In genomic region chr8:86779207-86779606, GRCm38 (mm10) we compare ENCODE assay signal across 17 mouse cellular contexts. TPM values are rescaled to one million over a fixed set of nuclear protein-coding genes. Genes with fewer than 3 reads are reported as not detected.
DNase-seq lines count a peak whose midpoint lies in the region; ATAC-seq and TF ChIP-seq lines count a peak whose summit lies in the region.
"Had no signal": no experiment of that assay in that cellular context is flagged by ENCODE, and none has a peak within 500 bp of the region (broad histone marks: within the 10 kb centered on the region; RNA-seq: fewer than 3 reads in every experiment).

No protein-coding gene starts in this region.

- no peaks in the 10 kb centered on the region for H3K36me3 ChIP-seq in kidney, embryonic 16.5 days (ENCODE audit: insufficient read depth, low read length)
- H3K36me3 ChIP-seq in CH12.LX (replicated peaks in 1 of 2; ENCODE audit: control insufficient read depth in 1 of 2, insufficient read depth in 1 of 2, low read length in 1 of 2), result no peaks in the 10 kb centered on the region
- no peaks in the 10 kb centered on the region for H3K36me3 ChIP-seq in limb, embryonic 12.5 days
- H3K36me3 ChIP-seq: embryonic facial prominence, embryonic 15.5 days; heart, embryonic 13.5 days; hindbrain, embryonic 13.5 days; stomach, embryonic 15.5 days had no signal

- DNase-seq in kidney, adult 8-10 months, result no peak
- DNase-seq in CH12.LX (ENCODE audit: extremely low read depth), result peak; percentile 12
- peak; percentile 39 for DNase-seq in thymus, postnatal 25 days
- no peak for DNase-seq in embryo, embryonic 11 days
- no peak for DNase-seq in right cerebral cortex, postnatal 4 days
- DNase-seq: cerebellum, adult 11-12 months; cerebellum, postnatal 36 days; kidney, postnatal 10 days; layer of hippocampus, adult 9-11 months had no signal

- no peak for TF ChIP-seq RAD21 in CH12.LX (IDR thresholded peaks at IDR 0.05; ENCODE audit: low read depth, low read length)

- TF ChIP-seq EP300 in CH12.LX (IDR thresholded peaks at IDR 0.05; ENCODE audit: low read length), result no peak

- TF ChIP-seq POLR2A in CH12.LX (IDR thresholded peaks at IDR 0.05; ENCODE audit: low read depth, low read length), result no peak

- no peaks in the 10 kb centered on the region for H3K27me3 ChIP-seq in kidney, embryonic 16.5 days (ENCODE audit: insufficient read depth, low read length)
- no peaks in the 10 kb centered on the region for H3K27me3 ChIP-seq in CH12.LX (replicated peaks)
- no peaks in the 10 kb centered on the region for H3K27me3 ChIP-seq in limb, embryonic 12.5 days
- H3K27me3 ChIP-seq: embryonic facial prominence, embryonic 15.5 days; heart, embryonic 13.5 days; hindbrain, embryonic 13.5 days; stomach, embryonic 15.5 days had no signal

- TF ChIP-seq CTCF in CH12.LX (conservative IDR thresholded peaks at IDR 0.05 in 1 of 2, IDR thresholded peaks at IDR 0.05 in 1 of 2; ENCODE audit: low read depth in 2 of 2, low read length in 2 of 2), result no peak

- H3K9me3 ChIP-seq in kidney, embryonic 16.5 days (ENCODE audit: low read length), result no peaks in the 10 kb centered on the region
- H3K9me3 ChIP-seq in CH12.LX (replicated peaks; ENCODE audit: low read length), result no peaks in the 10 kb centered on the region
- no peaks in the 10 kb centered on the region for H3K9me3 ChIP-seq in limb, embryonic 12.5 days
- H3K9me3 ChIP-seq: embryonic facial prominence, embryonic 15.5 days; heart, embryonic 13.5 days; hindbrain, embryonic 13.5 days; stomach, embryonic 15.5 days had no signal

- no peaks in the 10 kb centered on the region for H3K79me2 ChIP-seq in CH12.LX (replicated peaks; ENCODE audit: control insufficient read depth, extremely low read depth, insufficient read depth, poor library complexity, severe bottlenecking)

- no peak overlapping the region for H3K9ac ChIP-seq in kidney, embryonic 16.5 days (replicated peaks; ENCODE audit: low read length)
- no peak overlapping the region for H3K9ac ChIP-seq in CH12.LX (ENCODE audit: insufficient read depth, low read depth)
- no peak overlapping the region for H3K9ac ChIP-seq in limb, embryonic 12.5 days (replicated peaks)
- H3K9ac ChIP-seq: embryonic facial prominence, embryonic 15.5 days; heart, embryonic 13.5 days; hindbrain, embryonic 13.5 days; stomach, embryonic 15.5 days had no signal

- no peak overlapping the region for H3K4me3 ChIP-seq in kidney, embryonic 16.5 days (ENCODE audit: low read length)
- no peak overlapping the region for H3K4me3 ChIP-seq in CH12.LX (replicated peaks in 1 of 3; ENCODE audit: low read depth in 2 of 3, low read length in 2 of 3, poor library complexity in 1 of 3)
- H3K4me3 ChIP-seq in limb, embryonic 12.5 days (replicated peaks), result no peak overlapping the region
- H3K4me3 ChIP-seq: embryonic facial prominence, embryonic 15.5 days; heart, embryonic 13.5 days; hindbrain, embryonic 13.5 days; stomach, embryonic 15.5 days had no signal

- peaks cover 9% of the 10 kb centered on the region; the same call in 1 of the 2 replicates for H3K4me1 ChIP-seq in kidney, embryonic 16.5 days (ENCODE audit: insufficient read depth, low read length)
- H3K4me1 ChIP-seq in CH12.LX (ENCODE audit: control insufficient read depth in 1 of 2, insufficient read depth in 2 of 2), result peaks cover 10 to 15% of the 10 kb centered on the region in 2 experiments
- no peaks in the 10 kb centered on the region; the same call in 1 of the 2 replicates for H3K4me1 ChIP-seq in limb, embryonic 12.5 days (replicated peaks)
- H3K4me1 ChIP-seq: embryonic facial prominence, embryonic 15.5 days; heart, embryonic 13.5 days; hindbrain, embryonic 13.5 days; stomach, embryonic 15.5 days had no signal

- dilution Hi-C loops in CH12.LX (cut with MboI; ENCODE audit: extremely low pct_ligation_motif_present, extremely low pct_unique_long_range_greater_than_20kb, low sequenced_read_pairs), result no loop called here

- 45% methylated on average over 8 of the region's 8 CpGs for WGBS in kidney, embryonic 16.5 days
- WGBS in limb, embryonic 12.5 days, result 48% methylated on average over 8 of the region's 8 CpGs

- ATAC-seq in kidney, embryonic 16.5 days (ENCODE audit: low FRiP score, low TSS enrichment), result no peak
- no peak for ATAC-seq in limb, embryonic 12.5 days (ENCODE audit: insufficient number of reproducible peaks, insufficient read depth, low FRiP score, low TSS enrichment, low read depth)
- ATAC-seq: lung, postnatal 0 days had no signal

- in situ Hi-C loops in CH12.LX (cut with MboI; ENCODE audit: low pct_ligation_motif_present, low pct_unique_long_range_greater_than_20kb, low sequenced_read_pairs), result no loop called here

- H3K4me2 ChIP-seq in kidney, embryonic 16.5 days (replicated peaks; ENCODE audit: low read depth, low read length), result no peak overlapping the region
- H3K4me2 ChIP-seq in CH12.LX (ENCODE audit: insufficient read depth, low read depth, poor library complexity, severe bottlenecking), result no peak overlapping the region
- H3K4me2 ChIP-seq in limb, embryonic 12.5 days, result no peak overlapping the region
- H3K4me2 ChIP-seq: embryonic facial prominence, embryonic 15.5 days; heart, embryonic 13.5 days; hindbrain, embryonic 13.5 days; liver, embryonic 11.5 days; stomach, embryonic 15.5 days had no signal

- H3K27ac ChIP-seq in kidney, embryonic 16.5 days (ENCODE audit: low read length), result peak overlapping the region; percentile 61; the same call in 1 of the 2 replicates
- H3K27ac ChIP-seq in CH12.LX (ENCODE audit: insufficient read depth, low read depth), result no peak overlapping the region
- 0 out of 2 replicates have a peak overlapping the region, but pooled peaks have one; percentile 14 for H3K27ac ChIP-seq in limb, embryonic 12.5 days
- H3K27ac ChIP-seq: embryonic facial prominence, embryonic 15.5 days; heart, embryonic 13.5 days; hindbrain, embryonic 13.5 days; stomach, embryonic 15.5 days had no signal

TF ChIP-seq in CH12.LX, 34 proteins besides CTCF, POLR2A, EP300 and RAD21:
- TF ChIP-seq USF2 (conservative IDR thresholded peaks at IDR 0.05; ENCODE audit: low read depth, low read length), result no peak
- TF ChIP-seq MAFK (IDR thresholded peaks at IDR 0.05; ENCODE audit: insufficient replicate concordance, low read length), result no peak
- peak; percentile 54; the same call in 1 of the 2 replicates for TF ChIP-seq BHLHE40 (IDR thresholded peaks at IDR 0.05; ENCODE audit: low read depth, low read length)
TF ChIP-seq in CH12.LX: peak in this region for 1.

RNA-seq across cellular contexts. Expression of gene Siah1a, which starts 33.5 kb away (rescaled TPM):
- polyA plus RNA-seq in kidney, embryonic 16.5 days (2015; fragmentation: Nextera tagmentation; extraction: Ambion mirVana), result 31.7 and 40.1 TPM in 2 replicates
- total RNA-seq in CH12.LX (2012; rRNA removed) (5.1 and 5.9 TPM in 2 replicates), CH12.LX (2014; rRNA removed) (11.1 and 12.2 TPM in 2 replicates)
- polyA plus RNA-seq in CH12.LX (2012; ENCODE audit: insufficient read length, low read depth), result 7.0 and 8.0 TPM in 2 replicates
- polyA plus RNA-seq in limb, embryonic 12.5 days (2016; fragmentation: Nextera tagmentation; extraction: Ambion mirVana), result 72.9 and 74.3 TPM in 2 replicates

RNA-seq across cellular contexts. Expression of gene Gm10638, which starts 33.7 kb away (rescaled TPM):
- 2.6 and 3.5 TPM in 2 replicates for polyA plus RNA-seq in kidney, embryonic 16.5 days (2015; fragmentation: Nextera tagmentation; extraction: Ambion mirVana)
- 0.13 and 0.42 TPM in 2 replicates for total RNA-seq in CH12.LX (2012; rRNA removed)
- not detected in 2 replicates for total RNA-seq in CH12.LX (2014; rRNA removed)
- not detected in 2 replicates for polyA plus RNA-seq in CH12.LX (2012; ENCODE audit: insufficient read length, low read depth)
- 8.7 and 9.3 TPM in 2 replicates for polyA plus RNA-seq in limb, embryonic 12.5 days (2016; fragmentation: Nextera tagmentation; extraction: Ambion mirVana)

Comparison
In these comparisons a context has a peak if more than half of its experiments do, and no peak if none do; other contexts are left out.
1. DNase-seq: peak in CH12.LX (single experiment) and thymus, postnatal 25 days (single experiment); none in kidney, adult 8-10 months (0 of 2), embryo, embryonic 11 days (single experiment) and right cerebral cortex, postnatal 4 days (single experiment).